Mouse (Mus musculus): ENCODE measurements around the gene Olfr506. TPM values are rescaled to one million over a fixed set of nuclear protein-coding genes. Genes with fewer than 3 reads are reported as not detected.

Gene Olfr506
- total and polyA plus RNA-seq, 3 experiments = 0.16 TPM; not detected in 2

DNA sequence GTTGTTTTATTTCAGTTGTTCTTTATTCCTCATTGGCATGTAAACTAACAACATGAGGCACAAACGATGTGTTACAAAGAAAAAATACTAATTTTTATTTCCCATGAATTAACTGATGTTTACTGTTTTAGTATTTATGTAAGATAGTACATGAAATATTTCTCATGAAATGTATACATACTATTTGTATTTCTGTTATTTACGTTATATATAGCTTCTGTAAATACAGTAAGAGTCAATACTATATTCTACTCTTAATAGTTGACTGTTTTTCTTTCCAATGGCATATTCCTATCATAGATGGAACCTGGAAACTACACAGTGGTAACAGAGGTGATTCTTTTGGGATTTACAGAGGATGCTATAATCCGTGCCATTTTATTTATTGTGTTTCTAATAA lies 19.1 kb downstream of the Olfr506 start, which contains the start of gene Olfr508:
TSS of gene Olfr508 (plus strand) at position 301 of the 400 bp plus-strand sequence.
- H3K36me3 ChIP-seq (replicated peaks) = no peaks in the 10 kb centered on the region
- TF ChIP-seq GATA2 (IDR thresholded peaks at IDR 0.05; ENCODE audit: borderline replicate concordance, low read depth, low read length) (no peak), GATA1 (IDR thresholded peaks at IDR 0.05; ENCODE audit: borderline replicate concordance, low read length) (no peak), POLR2AphosphoS5 (IDR thresholded peaks at IDR 0.05; ENCODE audit: insufficient replicate concordance, low read depth, low read length) (no peak), CTCF (IDR thresholded peaks at IDR 0.05; ENCODE audit: low read depth, low read length) (no peak), TAL1 (conservative IDR thresholded peaks at IDR 0.05; ENCODE audit: low read depth, low read length) (no peak)
- H3K4me3 ChIP-seq (ENCODE audit: low read depth, low read length) = no peak within 1 kb of the TSS
- H3K4me1 ChIP-seq (ENCODE audit: insufficient read depth, low read depth, low read length) = no peaks in the 10 kb centered on the region
- ATAC-seq (ENCODE audit: extremely low read depth, insufficient number of reproducible peaks, low FRiP score, poor library complexity, severe bottlenecking) (no peak), DNase-seq (ENCODE audit: low spot score) (no peak)
- H3K9me3 ChIP-seq (replicated peaks) = 0 out of 2 replicates have a peak, but pooled peaks cover 2% of the 10 kb centered on the region
- H3K27me3 ChIP-seq (ENCODE audit: insufficient read depth, low read length) = no peaks in the 10 kb centered on the region

DNA sequence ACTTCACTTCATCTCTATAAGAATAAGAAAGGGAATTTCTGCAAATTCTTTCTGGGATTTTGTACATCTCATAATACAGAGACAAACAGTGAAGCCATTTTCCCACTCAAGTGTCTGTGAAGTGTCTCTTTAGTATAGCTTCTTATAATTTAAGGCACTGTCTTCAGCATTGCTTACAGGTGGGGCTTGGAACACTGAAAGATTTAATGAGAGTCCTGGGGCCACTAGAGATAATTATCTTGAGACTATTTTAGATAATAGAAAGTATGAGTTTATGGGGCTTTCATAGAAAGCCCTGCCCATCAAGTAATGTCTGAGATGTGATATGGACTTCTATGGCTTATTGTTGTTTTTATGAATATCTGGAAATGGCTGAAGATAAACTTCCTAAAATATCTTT lies 41.2 kb downstream of the Olfr506 start, which contains the start of gene Olfr509:
TSS of gene Olfr509 (minus strand) at position 101 of the 400 bp plus-strand sequence.
- no peaks in the 10 kb centered on the region for H3K9me3 ChIP-seq (replicated peaks)
- DNase-seq (ENCODE audit: low spot score) (no peak), ATAC-seq (ENCODE audit: extremely low read depth, insufficient number of reproducible peaks, low FRiP score, poor library complexity, severe bottlenecking) (no peak)
- TF ChIP-seq CTCF (IDR thresholded peaks at IDR 0.05; ENCODE audit: low read depth, low read length) (no peak), POLR2AphosphoS5 (IDR thresholded peaks at IDR 0.05; ENCODE audit: insufficient replicate concordance, low read depth, low read length) (no peak), GATA2 (IDR thresholded peaks at IDR 0.05; ENCODE audit: borderline replicate concordance, low read depth, low read length) (no peak), TAL1 (conservative IDR thresholded peaks at IDR 0.05; ENCODE audit: low read depth, low read length) (no peak), GATA1 (IDR thresholded peaks at IDR 0.05; ENCODE audit: borderline replicate concordance, low read length) (no peak)
- no peaks in the 10 kb centered on the region for H3K27me3 ChIP-seq (ENCODE audit: insufficient read depth, low read length)
- no peaks in the 10 kb centered on the region for H3K36me3 ChIP-seq (replicated peaks)
- H3K4me3 ChIP-seq (ENCODE audit: low read depth, low read length) = no peak within 1 kb of the TSS
- H3K4me1 ChIP-seq (ENCODE audit: insufficient read depth, low read depth, low read length) = no peaks in the 10 kb centered on the region

- Histone ChIP-seq H3K4me1 (ENCODE audit: insufficient read depth, low read depth, low read length) (no peaks in the 10 kb centered on the region), H3K36me3 (replicated peaks) (no peaks in the 10 kb centered on the region), H3K9me3 (replicated peaks) (no peaks in the 10 kb centered on the region; the same call in 1 of the 2 replicates), H3K4me3 (ENCODE audit: low read depth, low read length) (no peak overlapping the region), H3K27me3 (ENCODE audit: insufficient read depth, low read length) (no peaks in the 10 kb centered on the region)
- ATAC-seq (ENCODE audit: extremely low read depth, insufficient number of reproducible peaks, low FRiP score, poor library complexity, severe bottlenecking) (no peak), DNase-seq (ENCODE audit: low spot score) (no peak)
- TF ChIP-seq GATA1 (IDR thresholded peaks at IDR 0.05; ENCODE audit: borderline replicate concordance, low read length) (no peak), CTCF (IDR thresholded peaks at IDR 0.05; ENCODE audit: low read depth, low read length) (no peak), POLR2AphosphoS5 (IDR thresholded peaks at IDR 0.05; ENCODE audit: insufficient replicate concordance, low read depth, low read length) (no peak), GATA2 (IDR thresholded peaks at IDR 0.05; ENCODE audit: borderline replicate concordance, low read depth, low read length) (no peak), TAL1 (conservative IDR thresholded peaks at IDR 0.05; ENCODE audit: low read depth, low read length) (no peak)
These were observed 51.8 kb downstream of the Olfr506 start for GRCm38 (mm10) chr7:108662419-108662818.

Other genes with a start within 250 kb of the Olfr506 start
- not detected in 2 replicates for gene Olfr494, start 245.5 kb upstream of the Olfr506 start, total RNA-seq (2014; fragmentation: Nextera tagmentation)
- 0.44 TPM in 1 of 2 replicates, not detected in the other for gene Olfr494, start 245.5 kb upstream of the Olfr506 start, total RNA-seq (2017)
- not detected in 2 replicates for gene Olfr494, start 245.5 kb upstream of the Olfr506 start, polyA plus RNA-seq (2012)
- gene Olfr495, start 217.6 kb upstream of the Olfr506 start, total RNA-seq (2014; fragmentation: Nextera tagmentation) = not detected in 2 replicates
- gene Olfr495, start 217.6 kb upstream of the Olfr506 start, total RNA-seq (2017) = 0.12 and 0.16 TPM in 2 replicates
- gene Olfr495, start 217.6 kb upstream of the Olfr506 start, polyA plus RNA-seq (2012) = not detected in 2 replicates
- not detected in 2 replicates for gene Olfr497, start 190.4 kb upstream of the Olfr506 start, total RNA-seq (2014; fragmentation: Nextera tagmentation)
- 0.05 and 0.12 TPM in 2 replicates for gene Olfr497, start 190.4 kb upstream of the Olfr506 start, total RNA-seq (2017)
- gene Olfr497, start 190.4 kb upstream of the Olfr506 start, polyA plus RNA-seq (2012) = not detected in 2 replicates
- not detected in 2 replicates for gene Olfr498, start 145.5 kb upstream of the Olfr506 start, total RNA-seq (2014; fragmentation: Nextera tagmentation)
- gene Olfr498, start 145.5 kb upstream of the Olfr506 start, total RNA-seq (2017) = 0.27 TPM in 1 of 2 replicates, not detected in the other
- not detected in 2 replicates for gene Olfr498, start 145.5 kb upstream of the Olfr506 start, polyA plus RNA-seq (2012)
- not detected in 2 replicates for gene Olfr502, start 85.7 kb upstream of the Olfr506 start, total RNA-seq (2014; fragmentation: Nextera tagmentation)
- 0.16 TPM in 1 of 2 replicates, not detected in the other for gene Olfr502, start 85.7 kb upstream of the Olfr506 start, total RNA-seq (2017)
- gene Olfr502, start 85.7 kb upstream of the Olfr506 start, polyA plus RNA-seq (2012) = not detected in 2 replicates
- not detected in 2 replicates for gene Olfr503, start 66.3 kb upstream of the Olfr506 start, total RNA-seq (2014; fragmentation: Nextera tagmentation)
- gene Olfr503, start 66.3 kb upstream of the Olfr506 start, total RNA-seq (2017) = 0.46 TPM in 1 of 2 replicates, not detected in the other
- not detected in 2 replicates for gene Olfr503, start 66.3 kb upstream of the Olfr506 start, polyA plus RNA-seq (2012)
- gene Olfr504, start 45.0 kb upstream of the Olfr506 start, total RNA-seq (2014; fragmentation: Nextera tagmentation) = not detected in 2 replicates
- not detected in 2 replicates for gene Olfr504, start 45.0 kb upstream of the Olfr506 start, total RNA-seq (2017)
- not detected in 2 replicates for gene Olfr504, start 45.0 kb upstream of the Olfr506 start, polyA plus RNA-seq (2012)
- not detected in 2 replicates for gene Olfr507, start 11.0 kb downstream of the Olfr506 start, total RNA-seq (2014; fragmentation: Nextera tagmentation)
- gene Olfr507, start 11.0 kb downstream of the Olfr506 start, total RNA-seq (2017) = 0.12 and 0.22 TPM in 2 replicates
- not detected in 2 replicates for gene Olfr507, start 11.0 kb downstream of the Olfr506 start, polyA plus RNA-seq (2012)
- not detected in 2 replicates for gene Olfr508, start 19.2 kb downstream of the Olfr506 start, total RNA-seq (2014; fragmentation: Nextera tagmentation)
- gene Olfr508, start 19.2 kb downstream of the Olfr506 start, total RNA-seq (2017) = 0.05 and 0.06 TPM in 2 replicates
- not detected in 2 replicates for gene Olfr508, start 19.2 kb downstream of the Olfr506 start, polyA plus RNA-seq (2012)
- gene Olfr509, start 41.1 kb downstream of the Olfr506 start, total RNA-seq (2014; fragmentation: Nextera tagmentation) = not detected in 2 replicates
- gene Olfr509, start 41.1 kb downstream of the Olfr506 start, total RNA-seq (2017) = 0.11 and 0.17 TPM in 2 replicates
- gene Olfr509, start 41.1 kb downstream of the Olfr506 start, polyA plus RNA-seq (2012) = not detected in 2 replicates
- gene Olfr510, start 55.6 kb downstream of the Olfr506 start, total RNA-seq (2014; fragmentation: Nextera tagmentation) = not detected in 2 replicates
- 0.06 and 0.11 TPM in 2 replicates for gene Olfr510, start 55.6 kb downstream of the Olfr506 start, total RNA-seq (2017)
- not detected in 2 replicates for gene Olfr510, start 55.6 kb downstream of the Olfr506 start, polyA plus RNA-seq (2012)
- not detected in 2 replicates for gene Olfr512, start 102.5 kb downstream of the Olfr506 start, total RNA-seq (2014; fragmentation: Nextera tagmentation)
- gene Olfr512, start 102.5 kb downstream of the Olfr506 start, total RNA-seq (2017) = 0.33 TPM in 1 of 2 replicates, not detected in the other
- not detected in 2 replicates for gene Olfr512, start 102.5 kb downstream of the Olfr506 start, polyA plus RNA-seq (2012)
- not detected in 2 replicates for gene Olfr513, start 140.2 kb downstream of the Olfr506 start, total RNA-seq (2014; fragmentation: Nextera tagmentation)
- gene Olfr513, start 140.2 kb downstream of the Olfr506 start, total RNA-seq (2017) = not detected in 2 replicates
- not detected in 2 replicates for gene Olfr513, start 140.2 kb downstream of the Olfr506 start, polyA plus RNA-seq (2012)
- gene Olfr514, start 215.2 kb downstream of the Olfr506 start, total RNA-seq (2014; fragmentation: Nextera tagmentation) = not detected in 2 replicates
- not detected in 2 replicates for gene Olfr514, start 215.2 kb downstream of the Olfr506 start, total RNA-seq (2017)
- not detected in 2 replicates for gene Olfr514, start 215.2 kb downstream of the Olfr506 start, polyA plus RNA-seq (2012)
- gene Olfr516, start 239.7 kb downstream of the Olfr506 start, total RNA-seq (2014; fragmentation: Nextera tagmentation) = not detected in 2 replicates
- 0.05 and 0.12 TPM in 2 replicates for gene Olfr516, start 239.7 kb downstream of the Olfr506 start, total RNA-seq (2017)
- not detected in 2 replicates for gene Olfr516, start 239.7 kb downstream of the Olfr506 start, polyA plus RNA-seq (2012)

Measured in G1E (cell line).